Mouse (Mus musculus) CH12.LX (cell line): ENCODE results near the gene Herc4. TPM values are rescaled to one million over a fixed set of nuclear protein-coding genes. Genes with fewer than 3 reads are reported as not detected.

Source experiments
- DNase-seq: peaks from one replicate; pipeline ENCODE4 v3.0.0-alpha.2; 2013; ENCODE audit errors: extremely low read depth
- H3K27ac ChIP-seq: 2 replicates; pipeline ENCODE4 v1.5.1; 2012; ENCODE audit warnings: low read depth, mild to moderate bottlenecking, control low read depth, moderate library complexity; ENCODE audit not compliant: insufficient read depth
- H3K27me3 ChIP-seq: replicated peaks from 2 replicates; pipeline ENCODE3; 2012; ENCODE audit warnings: inconsistent platforms
- H3K36me3 ChIP-seq, 2 experiments: replicated peaks in 1 of 2; 2 replicates each; pipeline versions ENCODE3 to v1.6.1; 2012; ENCODE audit warnings: inconsistent platforms in 1 of 2, low read length in 1 of 2, mild to moderate bottlenecking in 1 of 2, mixed read lengths in 1 of 2, moderate library complexity in 1 of 2; ENCODE audit not compliant: control insufficient read depth in 1 of 2, insufficient read depth in 1 of 2
- H3K4me1 ChIP-seq, 2 experiments: 2 replicates each; pipeline ENCODE4 v1.6.1; 2012; ENCODE audit warnings: inconsistent platforms in 1 of 2, moderate library complexity in 1 of 2; ENCODE audit not compliant: insufficient read depth in 2 of 2, control insufficient read depth in 1 of 2
- H3K4me2 ChIP-seq: 2 replicates; pipeline ENCODE4 v1.6.1; 2012; ENCODE audit warnings: low read depth, mild to moderate bottlenecking, control low read depth; ENCODE audit not compliant: poor library complexity, insufficient read depth, severe bottlenecking
- H3K4me3 ChIP-seq, 3 experiments: fragments of 150-350 bp in 1 of 3; sonication (generic) in 1 of 3; replicated peaks in 1 of 3; 2 replicates each; pipeline versions ENCODE3 to v1.5.1; 2011 to 2012; ENCODE audit warnings: low read depth in 2 of 3, low read length in 2 of 3, mild to moderate bottlenecking in 2 of 3, moderate library complexity in 2 of 3, control low read depth in 1 of 3, improper control_type of control experiment in 1 of 3, inconsistent platforms in 1 of 3, mixed read lengths in 1 of 3; ENCODE audit not compliant: poor library complexity in 1 of 3
- H3K79me2 ChIP-seq: replicated peaks from 2 replicates; pipeline ENCODE4 v1.6.1; 2012; ENCODE audit warnings: mild to moderate bottlenecking, moderate library complexity; ENCODE audit not compliant: control insufficient read depth, poor library complexity, insufficient read depth, severe bottlenecking; ENCODE audit errors: extremely low read depth
- H3K9ac ChIP-seq: 2 replicates; pipeline ENCODE4 v1.6.1; 2012; ENCODE audit warnings: low read depth, mild to moderate bottlenecking, control low read depth, moderate library complexity; ENCODE audit not compliant: insufficient read depth
- H3K9me3 ChIP-seq: replicated peaks from 2 replicates; pipeline ENCODE3; 2012; ENCODE audit warnings: low read length, inconsistent platforms, mixed read lengths
- BHLHE40 ChIP-seq: IDR thresholded peaks from 2 replicates; pipeline ENCODE4 v1.6.1; 2011; ENCODE audit warnings: mild to moderate bottlenecking, low read depth, low read length, improper control_type of control experiment
- CHD1 ChIP-seq: IDR thresholded peaks from 2 replicates; pipeline ENCODE4 v1.6.1; 2012; ENCODE audit warnings: low read depth, low read length, improper control_type of control experiment, inconsistent platforms
- ELF1 ChIP-seq: IDR thresholded peaks from 2 replicates; pipeline ENCODE4 v1.6.1; 2014; ENCODE audit warnings: low read depth, mild to moderate bottlenecking, inconsistent platforms, low read length, improper control_type of control experiment
- ETS1 ChIP-seq: conservative IDR thresholded peaks from 2 replicates; pipeline ENCODE4 v1.6.1; 2012; ENCODE audit warnings: low read depth, mild to moderate bottlenecking, inconsistent platforms, low read length, improper control_type of control experiment, moderate library complexity
- GABPA ChIP-seq: IDR thresholded peaks from 2 replicates; pipeline ENCODE4 v1.6.1; 2012; ENCODE audit warnings: low read depth, low read length, improper control_type of control experiment, inconsistent platforms; ENCODE audit not compliant: insufficient replicate concordance
- HCFC1 ChIP-seq: IDR thresholded peaks from 2 replicates; pipeline ENCODE4 v1.6.1; 2012; ENCODE audit warnings: low read depth, mild to moderate bottlenecking, inconsistent platforms, low read length, improper control_type of control experiment
- IRF4 ChIP-seq: IDR thresholded peaks from 2 replicates; pipeline ENCODE4 v1.6.1; 2014; ENCODE audit warnings: low read depth, mild to moderate bottlenecking, inconsistent platforms, low read length, improper control_type of control experiment
- JUN ChIP-seq: IDR thresholded peaks from 2 replicates; pipeline ENCODE4 v1.6.1; 2011; ENCODE audit warnings: low read depth, mild to moderate bottlenecking, low read length, improper control_type of control experiment, moderate library complexity; ENCODE audit not compliant: insufficient read depth
- MAX ChIP-seq: IDR thresholded peaks from 2 replicates; pipeline ENCODE4 v1.6.1; 2011; ENCODE audit warnings: low read length, improper control_type of control experiment
- MAZ ChIP-seq: IDR thresholded peaks from 2 replicates; pipeline ENCODE4 v1.6.1; 2012; ENCODE audit warnings: low read depth, mild to moderate bottlenecking, inconsistent platforms, low read length, improper control_type of control experiment, moderate library complexity
- MEF2A ChIP-seq: IDR thresholded peaks from 2 replicates; pipeline ENCODE4 v1.6.1; 2014; ENCODE audit warnings: low read depth, mild to moderate bottlenecking, inconsistent platforms, low read length, improper control_type of control experiment, borderline replicate concordance
- MXI1 ChIP-seq: IDR thresholded peaks from 2 replicates; pipeline ENCODE4 v1.6.1; 2011; ENCODE audit warnings: mild to moderate bottlenecking, low read depth, low read length, improper control_type of control experiment
- MYC ChIP-seq: IDR thresholded peaks from 2 replicates; pipeline ENCODE4 v1.6.1; 2011; ENCODE audit warnings: low read depth, mild to moderate bottlenecking, improper control_type of control experiment, low read length
- NELFE ChIP-seq: IDR thresholded peaks from 2 replicates; pipeline ENCODE4 v1.6.1; 2011; ENCODE audit warnings: low read depth, low read length, improper control_type of control experiment
- NRF1 ChIP-seq: IDR thresholded peaks from 2 replicates; pipeline ENCODE4 v1.6.1; 2014; ENCODE audit warnings: low read depth, mild to moderate bottlenecking, inconsistent platforms, low read length, improper control_type of control experiment, moderate library complexity
- PAX5 ChIP-seq: IDR thresholded peaks from 2 replicates; pipeline ENCODE4 v1.6.1; 2012; ENCODE audit warnings: low read length, inconsistent platforms, mixed read lengths
- POLR2A ChIP-seq: IDR thresholded peaks from 2 replicates; pipeline ENCODE4 v1.6.1; 2011; ENCODE audit warnings: low read depth, mild to moderate bottlenecking, improper control_type of control experiment, low read length
- POLR2AphosphoS2 ChIP-seq: IDR thresholded peaks from 2 replicates; pipeline ENCODE4 v1.6.1; 2011; ENCODE audit warnings: low read depth, low read length, improper control_type of control experiment
- TBP ChIP-seq: conservative IDR thresholded peaks from 2 replicates; pipeline ENCODE4 v1.6.1; 2011; ENCODE audit warnings: low read depth, low read length, improper control_type of control experiment
- UBTF ChIP-seq: IDR thresholded peaks from 2 replicates; pipeline ENCODE4 v1.6.1; 2012; ENCODE audit warnings: low read depth, mild to moderate bottlenecking, inconsistent platforms, low read length, improper control_type of control experiment, moderate library complexity
- USF2 ChIP-seq: conservative IDR thresholded peaks from 2 replicates; pipeline ENCODE4 v1.6.1; 2011; ENCODE audit warnings: low read depth, low read length, improper control_type of control experiment
- ZC3H11A ChIP-seq: IDR thresholded peaks from 2 replicates; pipeline ENCODE4 v1.6.1; 2012; ENCODE audit warnings: low read depth, mild to moderate bottlenecking, inconsistent platforms, low read length, improper control_type of control experiment
- ZKSCAN1 ChIP-seq: IDR thresholded peaks from 2 replicates; pipeline ENCODE4 v1.6.1; 2012; ENCODE audit warnings: low read depth, inconsistent platforms, low read length, improper control_type of control experiment, borderline replicate concordance
- dilution Hi-C: fragments of 300-500 bp; cut with MboI; formaldehyde crosslinking; loops from 2 replicates; pipeline ENCODE4 v1.14.3; 2020; ENCODE audit warnings: low sequenced_read_pairs; ENCODE audit not compliant: extremely low pct_unique_long_range_greater_than_20kb, extremely low pct_ligation_motif_present
- in situ Hi-C: fragments of 300-500 bp; cut with MboI; formaldehyde crosslinking; loops from 3 replicates; pipeline ENCODE4 v1.14.3; 2019; ENCODE audit warnings: low sequenced_read_pairs, low pct_ligation_motif_present, low pct_unique_long_range_greater_than_20kb, mixed read lengths
- polyA plus RNA-seq: library from polyadenylated mRNA; unstranded; fragments of >175 nt; gene quantifications from 2 replicates; pipeline ENCODE4 v1.2.1, GENCODE M21; 2012; ENCODE audit warnings: low read depth; ENCODE audit not compliant: insufficient read length
- total RNA-seq, 2 experiments: library from RNA; depleted of rRNA; stranded (reverse); fragments of 300-350 nt in 1 of 2; fragments of >200 nt in 1 of 2; gene quantifications; 2 replicates each; pipeline ENCODE4 v1.2.3; 2012 to 2014

Herc4 gene
- total and polyA plus RNA-seq, 3 experiments, result 36.6 to 96.1 (median 68.1) TPM

GRCm38 (mm10) chr10:63201534-63201933, 42.1 kb upstream of the Herc4 start:
- Histone ChIP-seq H3K9ac (no peak overlapping the region), H3K79me2 (no peaks in the 10 kb centered on the region), H3K27me3 (no peaks in the 10 kb centered on the region), H3K4me1 (0 out of 4 replicates have a peak, but pooled peaks cover 0 to 2% of the 10 kb centered on the region in 2 experiments), H3K4me3 (no peak overlapping the region), H3K27ac (no peak overlapping the region), H3K9me3 (no peaks in the 10 kb centered on the region), H3K36me3 (no peaks in the 10 kb centered on the region), H3K4me2 (no peak overlapping the region)
- dilution Hi-C loops, result no loop called here
- TF ChIP-seq IRF4 (no peak), NRF1 (no peak), MXI1 (no peak), ZKSCAN1 (no peak), MAZ (no peak), USF2 (no peak), MEF2A (no peak), UBTF (no peak)
- no peak for DNase-seq
- in situ Hi-C loops, result no loop called here

GRCm38 (mm10) chr10:63203002-63203401, 40.6 kb upstream of the Herc4 start:
- Histone ChIP-seq H3K79me2 (no peaks in the 10 kb centered on the region), H3K4me3 (no peak overlapping the region), H3K4me2 (no peak overlapping the region), H3K9me3 (no peaks in the 10 kb centered on the region), H3K9ac (no peak overlapping the region), H3K27me3 (no peaks in the 10 kb centered on the region), H3K27ac (no peak overlapping the region), H3K36me3 (no peaks in the 10 kb centered on the region), H3K4me1 (0 out of 4 replicates have a peak, but pooled peaks cover 0 to 2% of the 10 kb centered on the region in 2 experiments)
- in situ Hi-C loops, result no loop called here
- dilution Hi-C loops, result no loop called here
- no peak for DNase-seq
- no peak for TF ChIP-seq CHD1
- TF ChIP-seq GABPA, result no peak
- no peak for TF ChIP-seq JUN
- no peak for TF ChIP-seq ETS1
- no peak for TF ChIP-seq ELF1
- TF ChIP-seq MAX, result no peak
- TF ChIP-seq MYC, result no peak
- TF ChIP-seq PAX5, result no peak
- no peak for TF ChIP-seq HCFC1
- TF ChIP-seq POLR2AphosphoS2, result no peak
- TF ChIP-seq MAZ, result no peak
- no peak for TF ChIP-seq USF2
- no peak for TF ChIP-seq NRF1
- no peak for TF ChIP-seq ZC3H11A
- no peak for TF ChIP-seq POLR2A
- TF ChIP-seq TBP, result no peak
- no peak for TF ChIP-seq BHLHE40
- no peak for TF ChIP-seq NELFE
